Mouse (Mus musculus): Measurements from ENCODE around the gene Lmf1.

The Lmf1 gene

GRCm38 (mm10) chr17:25700863-25701496 lies 122.1 kb downstream of the Lmf1 start:
- DNase-seq (ENCODE audit: low spot score in 2 of 2) = no peak

GRCm38 (mm10) chr17:25709994-25710393 lies 131.1 kb downstream of the Lmf1 start:
- no peak for DNase-seq (ENCODE audit: low spot score in 2 of 2)

- no peak for DNase-seq (ENCODE audit: low spot score in 2 of 2)
These were observed 132.3 kb downstream of the Lmf1 start for GRCm38 (mm10) chr17:25711136-25711535.
